20 mouse cellular contexts compared by ENCODE assay signal in genomic region chr2:52670733-52671132, GRCm38 (mm10). TPM values are rescaled to one million over a fixed set of nuclear protein-coding genes. Genes with fewer than 3 reads are reported as not detected.
DNase-seq lines count a peak whose midpoint lies in the region.
"Had no signal": no experiment of that assay in that cellular context is flagged by ENCODE, and none has a peak within 500 bp of the region (broad histone marks: within the 10 kb centered on the region; RNA-seq: fewer than 3 reads in every experiment).

No protein-coding gene starts in this region.

- H3K4me3 ChIP-seq in hindbrain, embryonic 10.5 days: no peak overlapping the region
- H3K4me3 ChIP-seq: embryonic facial prominence, embryonic 12.5 days; intestine, embryonic 15.5 days; midbrain, embryonic 12.5 days; stomach, embryonic 15.5 days had no signal

- H3K9me3 ChIP-seq in hindbrain, embryonic 10.5 days: no peaks in the 10 kb centered on the region
- H3K9me3 ChIP-seq: embryonic facial prominence, embryonic 12.5 days; intestine, embryonic 15.5 days; midbrain, embryonic 12.5 days; stomach, embryonic 15.5 days had no signal

- 88% methylated on average over 5 of the region's 5 CpGs for WGBS in hindbrain, embryonic 10.5 days

- peak; percentile 73 to 74 for DNase-seq in frontal cortex, adult 2 months (ENCODE audit: extremely low spot score in 1 of 2, low spot score in 1 of 2)
- no peak for DNase-seq in frontal cortex, postnatal 25 days (ENCODE audit: low spot score in 2 of 2)
- peak; percentile 72 for DNase-seq in cerebellum, adult 9-10 months
- peak; percentile 25 to 32 for DNase-seq in layer of hippocampus, postnatal 36 days
- DNase-seq in right cerebral cortex, postnatal 10 days (ENCODE audit: low spot score in 2 of 2): peak; percentile 56 to 70
- DNase-seq in hindbrain, embryonic 10.5 days (ENCODE audit: low spot score): no peak
- no peak for DNase-seq in embryo, embryonic 10 days (ENCODE audit: low spot score)
- DNase-seq in urinary bladder, postnatal 25 days (ENCODE audit: low spot score): no peak
- DNase-seq: adrenal gland, postnatal 25 days; lung, adult 2 months; spleen, adult 18-20 months; thymus, postnatal 36 days had no signal

- H3K27me3 ChIP-seq in hindbrain, embryonic 10.5 days (ENCODE audit: insufficient read depth, poor library complexity, severe bottlenecking): peaks cover 39% of the 10 kb centered on the region

- no peaks in the 10 kb centered on the region for H3K36me3 ChIP-seq in hindbrain, embryonic 10.5 days
- H3K36me3 ChIP-seq: embryonic facial prominence, embryonic 12.5 days; intestine, embryonic 15.5 days; midbrain, embryonic 12.5 days; stomach, embryonic 15.5 days had no signal

- peaks cover 11% of the 10 kb centered on the region; the same call in 1 of the 2 replicates for H3K4me1 ChIP-seq in hindbrain, embryonic 10.5 days (replicated peaks)

- H3K27ac ChIP-seq in hindbrain, embryonic 10.5 days: no peak overlapping the region
- H3K27ac ChIP-seq: embryonic facial prominence, embryonic 12.5 days; intestine, embryonic 15.5 days; kidney, postnatal 0 days; macrophage; midbrain, embryonic 12.5 days; stomach, embryonic 15.5 days had no signal

RNA-seq across cellular contexts. Expression of gene Cacnb4, which starts 5.9 kb away (rescaled TPM):
- polyA plus RNA-seq in frontal cortex, adult 2 months (2012; rRNA removed): 58.0 and 63.7 TPM in 2 replicates
- 10 to 100 TPM; 73.8 to 74.8 TPM for total RNA-seq in layer of hippocampus, postnatal 36 days (2021)
- 0.68 and 1.8 TPM in 2 replicates for polyA plus RNA-seq in hindbrain, embryonic 10.5 days (2016; fragmentation: Nextera tagmentation; extraction: Ambion mirVana)
- total RNA-seq: granulocyte monocyte progenitor cell, adult 5-6 weeks; liver, adult 2 months had no signal

Comparison
In these comparisons a context has a peak if more than half of its experiments do, and no peak if none do; other contexts are left out.
1. DNase-seq: peak in frontal cortex, adult 2 months (2 of 2), cerebellum, adult 9-10 months (single experiment), layer of hippocampus, postnatal 36 days (2 of 2) and right cerebral cortex, postnatal 10 days (2 of 2); none in frontal cortex, postnatal 25 days (0 of 2), hindbrain, embryonic 10.5 days (single experiment), embryo, embryonic 10 days (single experiment) and urinary bladder, postnatal 25 days (single experiment).
2. RNA of gene Cacnb4, which starts 5.9 kb away (polyA plus RNA-seq): 58.0 to 63.7 TPM in frontal cortex, adult 2 months; 0.68 to 1.8 TPM in hindbrain, embryonic 10.5 days; every median in the first group is over 10 times any median in the second.